Mouse (Mus musculus): ENCODE data around the gene Itih3. TPM values are rescaled to one million over a fixed set of nuclear protein-coding genes. Genes with fewer than 3 reads are reported as not detected.

Itih3 gene
- total RNA-seq, 2 experiments from 2014 or later: 27.6 to 28.6 TPM

DNA sequence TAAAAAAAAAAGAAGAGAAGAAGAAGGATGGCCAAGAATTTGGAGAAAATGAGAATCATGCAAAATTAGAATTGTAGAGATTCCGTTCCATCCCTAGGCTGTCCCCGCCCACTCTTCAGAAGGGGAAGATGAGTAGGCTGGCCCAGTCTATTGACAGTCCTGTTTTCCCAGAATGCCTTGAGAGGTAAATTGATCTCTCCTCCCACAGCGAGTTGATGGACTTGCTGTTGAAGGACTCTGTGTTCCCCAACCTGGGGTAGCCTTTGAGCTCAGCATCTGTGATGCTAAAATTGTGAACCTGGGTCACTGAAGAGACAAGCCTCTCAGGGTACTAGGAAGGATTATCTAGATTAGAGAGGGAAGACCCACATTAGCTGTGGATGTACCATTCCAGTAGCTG, 1.9 kb upstream of the Itih3 start:
- TF ChIP-seq CTCF (conservative IDR thresholded peaks at IDR 0.05): no peak
- Histone ChIP-seq H3K4me3 (no peak overlapping the region), H3K27ac (no peak overlapping the region)
- DNase-seq (ENCODE audit: low spot score in 2 of 2): no peak

DNA sequence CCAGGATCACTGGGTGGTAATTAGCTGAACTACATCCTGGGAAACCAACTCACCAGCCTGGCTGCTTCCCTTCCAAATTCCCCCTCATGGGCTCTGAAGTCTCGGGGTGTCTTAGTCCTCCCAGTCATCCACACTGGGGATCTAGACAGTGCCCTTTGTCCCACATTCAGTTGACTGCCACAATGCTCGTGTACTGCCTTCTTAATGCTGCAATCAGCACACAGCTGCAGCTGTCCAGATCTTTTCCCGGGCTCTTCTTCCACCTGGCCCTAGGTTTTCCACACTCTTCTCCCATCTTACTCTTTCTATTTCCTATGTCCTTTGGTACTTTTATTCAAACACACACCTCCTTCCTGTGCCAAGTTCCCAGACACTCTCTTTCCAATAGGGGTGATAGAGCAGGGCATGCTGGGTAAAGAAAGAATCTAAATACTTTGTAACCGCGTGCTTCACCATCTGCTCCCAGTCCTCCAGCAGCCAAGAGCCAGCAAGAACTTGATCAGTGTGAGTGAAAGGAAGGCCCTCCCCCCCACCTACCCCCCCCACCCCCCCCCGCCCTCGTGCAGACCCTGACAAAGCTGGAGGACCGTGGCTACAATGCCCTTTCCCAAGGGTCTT, 1.4 kb downstream of the Itih3 start:
- Histone ChIP-seq H3K4me3 (no peak overlapping the region), H3K27ac (peak overlapping the region; percentile 71; the same call in 1 of the 2 replicates)
- DNase-seq (ENCODE audit: low spot score in 2 of 2): peak; percentile 29 to 48
- no peak for TF ChIP-seq CTCF (conservative IDR thresholded peaks at IDR 0.05)

DNA sequence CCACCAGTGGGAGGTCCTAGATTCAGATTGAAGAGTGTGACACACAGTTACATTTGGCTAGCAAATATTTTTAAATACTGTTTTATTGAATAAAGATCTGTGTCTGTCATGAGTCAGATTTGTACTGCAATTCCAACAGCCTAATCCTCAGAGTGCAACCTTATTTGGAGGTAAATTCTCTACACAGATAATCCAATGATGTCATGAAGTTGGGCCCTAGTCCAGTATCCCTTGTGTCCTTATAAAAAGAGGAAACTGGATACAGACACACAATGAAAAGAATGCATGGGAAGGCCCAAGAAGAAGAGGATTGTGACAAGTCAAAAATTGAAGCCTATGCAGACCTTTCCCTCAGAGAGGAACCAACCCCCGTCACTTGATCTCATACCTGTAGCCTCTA, 7.0 kb downstream of the Itih3 start:
- DNase-seq (ENCODE audit: low spot score in 2 of 2): no peak

DNA sequence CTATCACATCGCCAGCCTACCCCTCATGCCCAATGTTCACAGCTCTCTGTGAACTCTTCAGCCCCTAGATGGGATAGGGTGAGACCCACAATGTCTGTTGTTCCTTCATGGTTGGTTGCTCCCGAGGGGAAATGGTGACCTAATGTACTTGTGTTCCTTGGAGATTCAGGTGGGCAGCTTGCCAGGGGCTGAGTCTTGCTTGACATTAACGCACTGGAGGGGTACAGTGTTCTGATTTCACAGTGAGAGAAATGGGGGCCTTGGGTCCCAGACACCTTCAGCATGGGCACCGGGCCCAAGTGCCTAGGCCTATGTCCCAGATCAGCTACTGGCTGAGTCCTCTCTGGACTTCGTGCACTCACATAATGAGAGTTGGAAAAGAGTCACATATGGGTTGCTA, 10.2 kb downstream of the Itih3 start:
- 0 out of 2 replicates have a peak overlapping the region, but pooled peaks have one; percentile 5 for H3K27ac ChIP-seq
- TF ChIP-seq CTCF (conservative IDR thresholded peaks at IDR 0.05): no peak
- H3K4me3 ChIP-seq: no peak overlapping the region
- no peak for DNase-seq (ENCODE audit: low spot score in 2 of 2)

More for the DNA sequence above, 7.0 kb downstream of the Itih3 start:
- Histone ChIP-seq H3K4me3 (no peak overlapping the region), H3K27ac (no peak overlapping the region)
- no peak for TF ChIP-seq CTCF (conservative IDR thresholded peaks at IDR 0.05)

DNA sequence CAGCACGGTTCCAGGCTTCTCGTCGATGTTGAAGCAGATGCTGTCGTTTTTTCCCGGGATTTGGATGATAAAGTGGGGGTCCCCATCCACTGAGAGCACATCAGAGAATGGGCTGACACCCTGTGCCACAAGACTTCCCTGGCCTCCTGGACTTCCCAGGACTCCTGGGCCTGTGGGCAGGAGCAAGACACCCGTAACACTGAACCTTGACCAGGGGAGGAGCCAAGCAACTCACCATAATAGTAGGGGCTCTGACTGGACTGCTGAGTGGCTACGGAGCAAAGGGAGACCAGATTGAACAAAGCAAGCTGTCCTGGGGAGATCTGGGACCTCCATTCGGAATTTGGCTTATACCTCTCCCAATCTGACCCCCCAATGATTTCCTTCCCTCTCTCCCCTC, 10.9 kb downstream of the Itih3 start:
- no peak for TF ChIP-seq CTCF (conservative IDR thresholded peaks at IDR 0.05)
- Histone ChIP-seq H3K27ac (no peak overlapping the region), H3K4me3 (no peak overlapping the region)
- DNase-seq (ENCODE audit: low spot score in 2 of 2): no peak

DNA sequence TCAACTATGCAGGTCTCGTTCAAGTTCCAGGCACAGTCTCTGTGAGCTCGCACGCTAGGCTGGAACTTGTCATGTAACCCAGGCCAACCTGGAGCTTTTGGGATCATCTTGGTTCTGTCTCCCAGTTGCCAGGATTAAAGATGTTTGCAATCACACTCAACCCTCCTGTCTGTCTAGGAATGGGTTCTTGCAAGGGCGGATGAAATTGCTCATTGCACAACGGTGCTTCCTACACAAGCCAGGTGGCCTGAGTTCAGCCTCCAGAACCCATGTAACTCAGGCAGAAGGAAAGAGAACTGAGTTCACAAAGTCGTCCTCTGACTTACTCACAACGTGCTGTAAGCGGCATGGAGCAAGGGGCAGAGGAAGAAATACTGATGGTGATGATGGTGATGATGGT, 12.4 kb downstream of the Itih3 start:
- DNase-seq (ENCODE audit: low spot score in 2 of 2): no peak
- no peak overlapping the region for H3K4me3 ChIP-seq

DNA sequence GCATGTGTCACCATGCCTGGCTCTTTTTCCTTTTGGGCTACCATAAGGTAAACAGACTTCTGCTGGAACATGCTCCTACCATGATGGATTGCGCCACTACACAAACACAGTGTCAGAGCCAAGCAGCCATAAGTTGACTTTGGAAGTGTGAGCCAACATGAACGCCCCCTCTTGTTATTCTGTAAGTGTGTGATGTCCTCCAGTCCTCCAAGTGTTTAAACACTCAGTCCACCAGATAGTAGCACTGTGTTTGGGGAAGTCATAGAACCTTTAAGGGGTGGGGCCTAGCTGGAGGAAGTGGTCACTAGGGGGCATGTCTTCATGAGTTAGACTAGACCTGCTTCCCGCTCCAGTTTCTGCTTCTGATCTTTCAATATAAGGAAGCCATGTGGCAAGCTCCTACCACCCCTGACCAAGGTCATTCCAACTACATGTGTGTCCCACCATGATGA, 15.7 kb downstream of the Itih3 start:
- Histone ChIP-seq H3K27ac (no peak overlapping the region), H3K4me3 (no peak overlapping the region)
- peak in 1 of 2 experiments; percentile 12 for DNase-seq (ENCODE audit: low spot score in 2 of 2)
- TF ChIP-seq CTCF (conservative IDR thresholded peaks at IDR 0.05): no peak

More for the DNA sequence above, 12.4 kb downstream of the Itih3 start:
- TF ChIP-seq CTCF (conservative IDR thresholded peaks at IDR 0.05): no peak
- no peak overlapping the region for H3K27ac ChIP-seq

DNA sequence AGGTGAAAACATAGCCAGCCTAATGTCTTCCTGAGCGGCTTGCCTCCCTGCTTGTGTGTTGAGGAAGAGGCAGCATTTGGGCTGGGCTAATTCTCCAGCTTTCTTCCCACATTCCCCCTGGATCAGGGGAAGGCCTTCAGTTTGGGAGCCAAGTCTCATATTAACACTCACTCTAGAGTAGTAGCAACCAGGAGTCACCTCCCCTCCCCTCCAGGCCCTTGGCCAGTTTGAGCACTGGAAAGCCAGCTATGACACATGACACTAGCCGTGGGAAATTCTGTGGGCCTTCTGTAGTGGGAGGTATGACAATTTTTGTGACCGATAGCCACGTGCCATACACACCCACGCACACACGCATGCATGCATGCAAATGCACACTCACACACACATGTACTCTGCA, 17.6 kb downstream of the Itih3 start:
- DNase-seq (ENCODE audit: low spot score in 2 of 2): no peak
- no peak overlapping the region for H3K27ac ChIP-seq
- no peak overlapping the region for H3K4me3 ChIP-seq
- no peak for TF ChIP-seq CTCF (conservative IDR thresholded peaks at IDR 0.05)

DNA sequence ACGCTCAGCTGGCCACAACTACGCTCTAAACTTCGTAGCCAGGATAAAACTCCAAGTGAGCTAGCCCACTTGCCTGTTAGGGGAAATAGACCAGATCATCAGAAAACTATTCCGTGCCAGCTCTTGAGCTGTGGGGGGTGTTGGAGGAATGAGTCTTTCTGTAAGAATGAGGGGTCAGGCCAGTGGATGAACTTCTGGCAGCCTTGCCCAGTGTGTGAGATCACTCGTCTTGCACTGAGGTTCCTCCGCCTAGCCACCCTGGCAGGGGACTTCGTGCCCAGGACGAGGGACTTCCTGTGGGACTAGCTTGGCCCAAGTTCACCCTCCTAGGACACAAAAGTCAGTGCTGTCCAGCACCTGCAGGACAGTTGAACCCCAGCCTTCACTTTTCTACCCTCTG, 19.3 kb downstream of the Itih3 start:
- H3K27ac ChIP-seq: no peak overlapping the region
- no peak for TF ChIP-seq CTCF (conservative IDR thresholded peaks at IDR 0.05)
- no peak for DNase-seq (ENCODE audit: low spot score in 2 of 2)
- H3K4me3 ChIP-seq: no peak overlapping the region

DNA sequence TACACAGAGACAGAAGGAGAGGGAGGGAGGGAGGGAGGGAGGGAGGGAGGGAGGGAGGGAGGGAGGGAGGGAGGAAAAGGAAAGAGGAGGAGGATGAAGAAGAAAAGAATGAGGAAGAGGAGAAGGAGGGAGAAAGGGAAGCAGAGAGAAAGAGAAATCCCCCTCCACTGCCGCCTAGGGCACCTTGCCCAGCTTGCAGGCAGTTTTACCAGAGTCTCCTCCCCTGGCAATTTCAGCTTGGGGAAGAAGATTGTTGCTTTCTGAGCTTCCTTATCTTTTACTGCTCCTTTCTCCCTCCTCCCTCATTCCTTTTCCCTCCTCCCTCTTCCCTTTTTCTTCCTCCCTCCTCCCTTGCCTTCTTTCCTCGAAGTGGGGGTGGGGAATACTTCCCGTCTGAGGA, 20.5 kb downstream of the Itih3 start:
- DNase-seq (ENCODE audit: low spot score in 2 of 2): no peak
- TF ChIP-seq CTCF (conservative IDR thresholded peaks at IDR 0.05): no peak
- no peak overlapping the region for H3K27ac ChIP-seq
- H3K4me3 ChIP-seq: no peak overlapping the region

DNA sequence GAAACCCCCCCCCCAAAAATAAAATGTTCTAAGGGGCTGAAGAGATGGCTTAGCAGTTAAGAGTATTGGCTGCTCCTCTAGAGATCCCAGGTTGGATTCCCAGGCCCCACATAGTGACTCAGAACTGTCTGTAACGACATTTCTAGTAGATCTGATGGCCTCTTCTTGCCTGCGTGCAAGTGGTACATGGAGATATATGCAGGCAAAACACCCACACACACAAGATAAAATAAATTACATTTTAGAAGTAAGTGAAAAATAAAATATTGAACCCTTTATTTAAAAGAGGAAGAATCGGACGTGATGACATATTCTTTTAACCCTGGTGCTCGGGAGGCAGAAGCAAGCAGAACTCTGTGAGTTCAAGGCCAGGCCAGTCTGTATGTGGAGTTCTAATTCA, 20.9 kb downstream of the Itih3 start:
- no peak for TF ChIP-seq CTCF (conservative IDR thresholded peaks at IDR 0.05)
- H3K27ac ChIP-seq: no peak overlapping the region
- H3K4me3 ChIP-seq: no peak overlapping the region
- DNase-seq (ENCODE audit: low spot score in 2 of 2): no peak

DNA sequence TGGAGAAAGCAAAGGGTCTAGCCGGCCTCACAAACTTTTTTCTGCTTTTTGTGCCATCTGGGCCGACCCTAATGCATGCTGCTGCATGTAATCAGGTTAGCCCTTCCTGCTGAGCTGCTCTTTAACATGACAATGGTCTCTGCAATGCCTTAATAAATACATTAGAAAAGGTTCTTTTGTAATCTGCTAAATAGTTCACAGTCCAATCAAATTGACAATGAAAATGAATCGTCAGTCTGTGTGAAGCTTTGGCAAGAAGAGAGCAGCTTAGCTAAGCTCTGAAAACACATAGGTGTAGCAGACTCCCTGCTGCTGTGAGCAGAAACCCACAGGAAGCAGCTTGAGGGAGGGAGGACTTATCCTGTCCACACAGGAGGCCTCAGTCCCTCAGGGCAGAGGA, 23.6 kb downstream of the Itih3 start:
- no peak overlapping the region for H3K27ac ChIP-seq
- no peak overlapping the region for H3K4me3 ChIP-seq
- DNase-seq (ENCODE audit: low spot score in 2 of 2): no peak
- TF ChIP-seq CTCF (conservative IDR thresholded peaks at IDR 0.05): no peak

DNA sequence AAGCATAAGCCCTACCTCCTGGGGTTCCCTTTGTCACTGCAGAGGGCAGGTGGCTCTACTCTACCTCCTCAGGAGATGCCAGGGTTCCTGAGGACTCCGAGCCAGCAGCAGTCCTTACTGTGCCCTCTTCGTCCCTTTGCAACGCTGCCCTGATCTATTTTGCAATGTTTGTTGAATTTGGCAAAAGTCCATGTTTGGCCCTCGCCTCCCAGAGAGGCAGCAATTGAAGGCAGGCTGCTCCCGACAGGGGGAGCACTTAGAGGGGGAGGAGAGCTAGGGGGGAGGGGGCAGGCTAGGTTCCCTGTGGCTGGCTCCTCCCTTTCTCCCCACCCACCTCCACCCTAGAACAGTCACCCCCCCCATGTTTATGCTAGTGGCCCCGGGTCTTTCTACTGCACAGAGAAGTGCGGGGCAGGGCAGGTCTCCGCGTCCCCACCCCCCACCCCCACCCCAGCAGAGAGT, 35.3 kb downstream of the Itih3 start:
- DNase-seq (ENCODE audit: low spot score in 2 of 2): no peak
- Histone ChIP-seq H3K4me3 (no peak overlapping the region), H3K27ac (0 out of 2 replicates have a peak overlapping the region, but pooled peaks have one; percentile 3)
- peak; percentile 58 for TF ChIP-seq CTCF (conservative IDR thresholded peaks at IDR 0.05)

DNA sequence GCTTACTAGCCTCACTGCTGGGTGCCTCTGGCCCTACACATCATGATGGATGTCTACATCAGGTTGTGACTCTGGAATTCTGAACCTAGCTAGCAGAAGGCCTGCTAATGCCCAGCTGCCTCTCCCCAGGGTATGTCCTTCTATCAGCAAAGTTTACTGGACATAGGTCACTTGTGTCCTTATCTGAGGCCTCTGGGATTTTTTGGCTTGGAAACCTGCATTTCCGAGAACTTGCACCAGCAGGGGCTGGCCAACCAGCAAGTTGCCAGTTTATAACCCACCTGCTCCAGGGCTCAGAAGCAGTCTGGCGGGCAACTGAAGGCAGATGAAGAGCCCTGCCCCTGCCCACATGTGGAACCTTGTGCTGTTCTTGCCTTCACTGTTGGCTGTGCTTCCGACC, 37.4 kb downstream of the Itih3 start, which contains the start of gene Itih4:
Itih4 (plus strand) TSS at position 273 of the 400 bp plus-strand sequence.
- Histone ChIP-seq H3K4me3 (no peak within 1 kb of the TSS), H3K27ac (no peak within 1 kb of the TSS)
- no peak for DNase-seq (ENCODE audit: low spot score in 2 of 2)
- TF ChIP-seq CTCF (conservative IDR thresholded peaks at IDR 0.05): no peak

All from layer of hippocampus, adult 2 months (tissue).